Mouse (Mus musculus) liver, embryonic 13.5 days (tissue): Measurements from ENCODE around the gene Scn4a. TPM values are rescaled to one million over a fixed set of nuclear protein-coding genes. Genes with fewer than 3 reads are reported as not detected.

Experiments used
- ATAC-seq: fragments of 200-750 bp; cut with Nextera tagmentation; 2 replicates; pipeline ENCODE4 v1.8.0; 2017; ENCODE audit warnings: low read depth, mild to moderate bottlenecking, moderate number of reproducible peaks, moderate library complexity
- DNase-seq: peaks from one replicate; pipeline ENCODE4 v3.0.0; 2022
- H3K27ac ChIP-seq: fragments of 300-500 bp; sonication (generic); 2 replicates; pipeline ENCODE4 v1.5.1; 2015; ENCODE audit warnings: moderate library complexity, mild to moderate bottlenecking, inconsistent platforms
- H3K27me3 ChIP-seq: fragments of 300-500 bp; sonication (generic); 2 replicates; pipeline ENCODE4 v1.6.1; 2015; ENCODE audit warnings: mild to moderate bottlenecking, inconsistent platforms
- H3K36me3 ChIP-seq: fragments of 300-500 bp; sonication (generic); 2 replicates; pipeline ENCODE4 v1.6.1; 2015; ENCODE audit warnings: mild to moderate bottlenecking, inconsistent platforms
- H3K4me1 ChIP-seq: fragments of 300-500 bp; sonication (generic); replicated peaks from 2 replicates; pipeline ENCODE4 v1.6.1; 2015; ENCODE audit warnings: inconsistent platforms
- H3K4me2 ChIP-seq: fragments of 300-500 bp; sonication (generic); 2 replicates; pipeline ENCODE4 v1.6.1; 2015; ENCODE audit warnings: inconsistent platforms, mild to moderate bottlenecking, moderate library complexity
- H3K4me3 ChIP-seq: fragments of 300-500 bp; sonication (generic); replicated peaks from 2 replicates; pipeline ENCODE4 v1.5.1; 2015; ENCODE audit warnings: mild to moderate bottlenecking, inconsistent platforms
- H3K9ac ChIP-seq: fragments of 300-500 bp; sonication (generic); 2 replicates; pipeline ENCODE4 v1.6.1; 2015; ENCODE audit warnings: mild to moderate bottlenecking, inconsistent platforms
- H3K9me3 ChIP-seq: fragments of 300-500 bp; sonication (generic); replicated peaks from 2 replicates; pipeline ENCODE4 v1.6.1; 2016; ENCODE audit warnings: inconsistent platforms
- WGBS: fragments of 180-500 bp; shearing (Covaris S2); methylation state at CpG from one replicate; pipeline ENCODE4 v1.1.7; 2015; ENCODE audit not compliant: insufficient replicate concordance; 5-methylcytosine and 5-hydroxymethylcytosine counted together
- polyA plus RNA-seq: library from polyadenylated mRNA; unstranded; fragments of >200 nt; fragmentation: Nextera tagmentation; extraction: Ambion mirVana; gene quantifications from 2 replicates; pipeline ENCODE4 v1.2.1, GENCODE M21; 2015

Gene Scn4a
- polyA plus RNA-seq, 1 experiment from 2014 or later = 0.02 TPM

GRCm38 (mm10) chr11:106334066-106334465 is 19.0 kb downstream of the Scn4a start:
- DNase-seq (no peak), ATAC-seq (no peak)
- 5% methylated on average over 2 of the region's 2 CpGs for whole genome bisulfite sequencing
- no peak overlapping the region for H3K4me2 ChIP-seq
- no peak overlapping the region for H3K27ac ChIP-seq
- H3K27me3 ChIP-seq = no peaks in the 10 kb centered on the region
- H3K4me1 ChIP-seq = peaks cover 6% of the 10 kb centered on the region
- no peaks in the 10 kb centered on the region for H3K9me3 ChIP-seq
- H3K36me3 ChIP-seq = no peaks in the 10 kb centered on the region
- no peak overlapping the region for H3K4me3 ChIP-seq
- H3K9ac ChIP-seq = no peak overlapping the region

- Histone ChIP-seq H3K4me2 (no peak overlapping the region), H3K4me3 (no peak overlapping the region), H3K9me3 (no peaks in the 10 kb centered on the region), H3K9ac (no peak overlapping the region), H3K4me1 (peaks cover 13% of the 10 kb centered on the region), H3K36me3 (no peaks in the 10 kb centered on the region), H3K27ac (no peak overlapping the region), H3K27me3 (no peaks in the 10 kb centered on the region)
- ATAC-seq (no peak), DNase-seq (no peak)
- WGBS = 48% methylated on average over 4 of the region's 4 CpGs
Observed at GRCm38 (mm10) chr11:106332458-106332857, 20.6 kb downstream of the Scn4a start.

- no peak overlapping the region for H3K4me2 ChIP-seq
- no peak overlapping the region for H3K4me3 ChIP-seq
Observed at GRCm38 (mm10) chr11:106329682-106330081, 23.4 kb downstream of the Scn4a start.

GRCm38 (mm10) chr11:106329128-106329527 is 24.0 kb downstream of the Scn4a start:
- DNase-seq (no peak), ATAC-seq (0 out of 2 replicates have a peak, but pooled peaks have one; percentile 11)
- H3K4me3 ChIP-seq = no peak overlapping the region
- 18% methylated on average over 6 of the region's 6 CpGs for WGBS
- no peaks in the 10 kb centered on the region for H3K9me3 ChIP-seq
- H3K9ac ChIP-seq = no peak overlapping the region
- H3K36me3 ChIP-seq = no peaks in the 10 kb centered on the region
- no peak overlapping the region for H3K4me2 ChIP-seq
- H3K27ac ChIP-seq = no peak overlapping the region
- no peaks in the 10 kb centered on the region for H3K27me3 ChIP-seq
- H3K4me1 ChIP-seq = peaks cover 26% of the 10 kb centered on the region

More at GRCm38 (mm10) chr11:106329682-106330081, 23.4 kb downstream of the Scn4a start:
- DNase-seq = no peak
- Histone ChIP-seq H3K9me3 (no peaks in the 10 kb centered on the region), H3K27ac (no peak overlapping the region), H3K36me3 (no peaks in the 10 kb centered on the region), H3K27me3 (no peaks in the 10 kb centered on the region), H3K9ac (no peak overlapping the region), H3K4me1 (peaks cover 23% of the 10 kb centered on the region)
- ATAC-seq = no peak
- 37% methylated on average over 7 of the region's 7 CpGs for WGBS

- peaks cover 26% of the 10 kb centered on the region for H3K4me1 ChIP-seq
- no peak overlapping the region for H3K27ac ChIP-seq
- ATAC-seq (no peak), DNase-seq (no peak)
- H3K36me3 ChIP-seq = no peaks in the 10 kb centered on the region
- H3K4me2 ChIP-seq = no peak overlapping the region
- H3K9ac ChIP-seq = no peak overlapping the region
- no peaks in the 10 kb centered on the region for H3K27me3 ChIP-seq
- WGBS = 49% methylated on average over 5 of the region's 5 CpGs
- H3K9me3 ChIP-seq = no peaks in the 10 kb centered on the region
- no peak overlapping the region for H3K4me3 ChIP-seq
Observed at GRCm38 (mm10) chr11:106328521-106328920, 24.6 kb downstream of the Scn4a start.

- no peak for DNase-seq
- no peak overlapping the region for H3K27ac ChIP-seq
- peaks cover 26% of the 10 kb centered on the region for H3K4me1 ChIP-seq
- no peaks in the 10 kb centered on the region for H3K36me3 ChIP-seq
- no peak overlapping the region for H3K4me3 ChIP-seq
- whole genome bisulfite sequencing = 48% methylated on average over 8 of the region's 8 CpGs
- H3K4me2 ChIP-seq = no peak overlapping the region
- no peak for ATAC-seq
- no peak overlapping the region for H3K9ac ChIP-seq
- no peaks in the 10 kb centered on the region for H3K27me3 ChIP-seq
- H3K9me3 ChIP-seq = no peaks in the 10 kb centered on the region
Observed at GRCm38 (mm10) chr11:106326475-106326874, 26.6 kb downstream of the Scn4a start.

GRCm38 (mm10) chr11:106325566-106326206 is 27.4 kb downstream of the Scn4a start:
- ATAC-seq (no peak), DNase-seq (no peak)
- Histone ChIP-seq H3K27me3 (no peaks in the 10 kb centered on the region), H3K4me2 (no peak overlapping the region), H3K4me1 (peaks cover 26% of the 10 kb centered on the region), H3K9me3 (no peaks in the 10 kb centered on the region), H3K9ac (no peak overlapping the region), H3K36me3 (no peaks in the 10 kb centered on the region), H3K27ac (no peak overlapping the region), H3K4me3 (no peak overlapping the region)
- 55% methylated on average over 8 of the region's 8 CpGs for WGBS

GRCm38 (mm10) chr11:106324858-106325257 is 28.2 kb downstream of the Scn4a start:
- DNase-seq = no peak
- peaks cover 26% of the 10 kb centered on the region for H3K4me1 ChIP-seq
- no peak overlapping the region for H3K9ac ChIP-seq
- H3K27ac ChIP-seq = no peak overlapping the region
- no peaks in the 10 kb centered on the region for H3K27me3 ChIP-seq
- no peak for ATAC-seq
- 76% methylated on average over 5 of the region's 5 CpGs for WGBS
- no peaks in the 10 kb centered on the region for H3K9me3 ChIP-seq
- no peaks in the 10 kb centered on the region for H3K36me3 ChIP-seq
- H3K4me2 ChIP-seq = no peak overlapping the region
- H3K4me3 ChIP-seq = no peak overlapping the region

GRCm38 (mm10) chr11:106318406-106319366 is 34.4 kb downstream of the Scn4a start:
- no peak for ATAC-seq
- Histone ChIP-seq H3K9me3 (no peaks in the 10 kb centered on the region), H3K4me1 (peaks cover 11% of the 10 kb centered on the region), H3K4me2 (no peak overlapping the region), H3K4me3 (no peak overlapping the region), H3K27ac (no peak overlapping the region), H3K36me3 (no peaks in the 10 kb centered on the region), H3K9ac (no peak overlapping the region), H3K27me3 (no peaks in the 10 kb centered on the region)
- 44% methylated on average over 21 of the region's 21 CpGs for WGBS
- DNase-seq = no peak

- 56% methylated on average over 7 of the region's 7 CpGs for WGBS
- H3K4me2 ChIP-seq = no peak overlapping the region
- H3K36me3 ChIP-seq = no peaks in the 10 kb centered on the region
- H3K4me1 ChIP-seq = peaks cover 17% of the 10 kb centered on the region
- H3K9ac ChIP-seq = no peak overlapping the region
- no peaks in the 10 kb centered on the region for H3K27me3 ChIP-seq
- H3K9me3 ChIP-seq = no peaks in the 10 kb centered on the region
- ATAC-seq = no peak
- H3K27ac ChIP-seq = no peak overlapping the region
- H3K4me3 ChIP-seq = no peak overlapping the region
- DNase-seq = no peak
Observed at GRCm38 (mm10) chr11:106317801-106318200, 35.3 kb downstream of the Scn4a start.

- Histone ChIP-seq H3K27me3 (no peaks in the 10 kb centered on the region), H3K9ac (no peak overlapping the region), H3K9me3 (no peaks in the 10 kb centered on the region), H3K36me3 (no peaks in the 10 kb centered on the region), H3K4me3 (no peak overlapping the region), H3K4me2 (no peak overlapping the region), H3K4me1 (peaks cover 17% of the 10 kb centered on the region), H3K27ac (no peak overlapping the region)
- 61% methylated on average over 1 of the region's 1 CpGs for WGBS
- no peak for ATAC-seq
- no peak for DNase-seq
Observed at GRCm38 (mm10) chr11:106316416-106316815, 36.7 kb downstream of the Scn4a start.
